Mouse (Mus musculus): Measurements from ENCODE around the gene Zfp362. TPM values are rescaled to one million over a fixed set of nuclear protein-coding genes. Genes with fewer than 3 reads are reported as not detected.

Gene Zfp362
- polyA plus RNA-seq, 1 experiment from 2014 or later, result 45.5 TPM

DNA sequence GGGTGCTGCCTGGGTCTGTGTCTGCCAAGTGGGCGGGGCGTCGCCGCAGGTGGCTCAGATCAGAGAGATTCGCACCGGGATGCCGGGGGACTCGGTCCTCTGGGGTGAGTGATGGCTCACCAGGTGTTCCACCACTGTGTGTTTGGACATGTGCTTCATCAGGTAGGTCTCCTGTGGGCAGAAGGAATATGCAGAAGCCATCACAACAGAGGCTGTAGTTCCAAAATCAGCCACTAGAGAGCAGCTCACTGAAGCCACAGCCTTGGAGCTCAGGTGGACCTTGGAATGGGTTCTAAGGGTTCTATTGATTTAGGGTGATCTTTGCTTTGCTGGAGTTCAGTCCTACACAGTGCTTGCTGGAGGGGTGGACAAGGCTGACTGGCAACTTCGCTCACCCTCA, 31.4 kb downstream of the Zfp362 start:
- Histone ChIP-seq H3K4me1 (no peaks in the 10 kb centered on the region), H3K36me3 (peaks cover 73% of the 10 kb centered on the region)
- no peak for ATAC-seq (replicated peaks)

DNA sequence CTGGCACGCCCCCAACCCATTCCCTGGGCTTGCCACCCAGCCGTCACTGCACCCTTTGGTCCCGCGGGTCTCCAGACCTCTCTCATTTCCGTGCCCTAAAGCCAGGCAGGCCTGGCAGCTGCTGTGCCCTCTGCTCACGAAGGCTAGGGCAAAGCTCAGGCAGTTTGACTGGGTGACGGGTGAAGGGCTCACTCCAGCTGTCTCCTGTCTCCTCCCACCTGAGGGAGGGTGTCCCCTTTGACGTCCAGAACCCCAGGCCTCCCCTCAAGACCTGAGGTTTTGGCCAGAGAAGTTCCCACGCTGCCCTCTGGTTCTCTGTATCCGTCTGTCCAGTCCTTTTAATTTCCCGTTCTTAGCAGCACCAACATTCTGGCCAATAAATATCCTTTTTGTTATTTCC, 32.0 kb downstream of the Zfp362 start:
- Histone ChIP-seq H3K27ac (replicated peaks) (no peak overlapping the region), H3K9ac (replicated peaks) (no peak overlapping the region), H3K9me3 (no peaks in the 10 kb centered on the region), H3K4me2 (replicated peaks) (no peak overlapping the region), H3K27me3 (no peaks in the 10 kb centered on the region), H3K4me3 (no peak overlapping the region), H3K36me3 (peaks cover 67% of the 10 kb centered on the region), H3K4me1 (no peaks in the 10 kb centered on the region)
- WGBS, result 90% methylated on average over 11 of the region's 11 CpGs
- no peak for ATAC-seq (replicated peaks)

More for the DNA sequence above, 31.4 kb downstream of the Zfp362 start:
- WGBS, result 94% methylated on average over 9 of the region's 9 CpGs
- Histone ChIP-seq H3K9me3 (no peaks in the 10 kb centered on the region), H3K9ac (replicated peaks) (no peak overlapping the region), H3K4me2 (replicated peaks) (no peak overlapping the region), H3K27me3 (no peaks in the 10 kb centered on the region), H3K4me3 (no peak overlapping the region), H3K27ac (replicated peaks) (no peak overlapping the region)

DNA sequence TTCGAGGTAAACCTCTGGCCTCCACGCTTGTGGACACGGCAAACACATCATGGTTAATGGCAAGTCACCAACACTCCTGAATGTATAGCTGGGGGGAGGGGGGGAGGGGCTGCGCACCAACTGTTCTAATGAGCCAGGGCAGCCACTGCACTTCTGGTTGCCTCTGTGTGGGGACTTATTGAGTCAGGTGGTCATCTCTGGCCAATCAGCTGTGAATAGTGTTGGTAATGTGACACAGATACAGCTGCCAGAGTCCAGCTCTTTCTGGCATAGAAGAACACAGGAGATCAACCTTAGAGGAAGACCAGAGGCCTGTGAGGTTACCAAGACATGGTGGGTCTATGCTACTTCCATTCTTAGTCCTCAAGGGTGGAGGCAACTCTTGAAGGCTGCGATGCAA, 35.1 kb downstream of the Zfp362 start:
- H3K4me2 ChIP-seq (replicated peaks), result no peak overlapping the region
- peaks cover 36% of the 10 kb centered on the region for H3K36me3 ChIP-seq
- H3K4me1 ChIP-seq, result no peaks in the 10 kb centered on the region
- H3K9ac ChIP-seq (replicated peaks), result no peak overlapping the region
- no peaks in the 10 kb centered on the region for H3K27me3 ChIP-seq
- H3K9me3 ChIP-seq, result no peaks in the 10 kb centered on the region
- 82% methylated on average over 5 of the region's 5 CpGs for WGBS
- H3K27ac ChIP-seq (replicated peaks), result no peak overlapping the region
- ATAC-seq (replicated peaks), result no peak
- H3K4me3 ChIP-seq, result no peak overlapping the region

DNA sequence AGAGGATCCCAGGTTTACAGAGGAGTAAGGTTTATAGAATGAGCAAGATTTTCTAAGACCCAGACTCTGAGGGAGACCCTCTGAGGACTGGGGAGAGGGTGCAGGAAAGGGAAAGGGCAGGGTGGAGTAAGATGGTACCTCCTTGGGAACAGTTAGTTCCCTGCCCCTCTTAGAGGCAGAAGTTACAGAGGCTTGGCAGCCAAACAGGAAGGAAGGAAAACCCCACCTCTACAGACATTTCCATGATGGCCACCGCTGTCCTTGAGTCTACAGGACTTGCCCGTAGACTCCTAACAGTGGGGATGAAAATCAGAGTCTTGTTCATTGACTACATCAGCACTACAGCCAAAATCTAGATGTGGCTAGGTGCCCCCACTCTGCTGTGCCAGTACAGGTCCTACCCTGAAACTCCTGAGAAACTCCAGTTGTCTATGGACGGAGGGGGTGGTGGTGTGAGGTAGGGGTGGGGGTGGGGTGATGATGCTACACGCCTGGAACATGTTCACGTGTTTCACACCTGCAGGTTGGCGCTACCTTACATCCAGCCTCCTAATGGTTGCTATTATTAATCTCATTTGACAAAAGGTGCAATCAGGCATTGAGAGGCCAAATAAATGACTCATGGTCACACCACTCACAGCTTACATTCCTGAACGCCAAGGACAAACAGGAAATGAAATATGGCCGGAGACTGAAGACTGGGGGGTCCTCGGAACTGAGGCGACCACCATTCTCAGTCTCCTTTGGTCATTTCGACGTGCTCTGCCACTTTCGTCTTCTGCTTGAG, 36.1 kb downstream of the Zfp362 start:
- H3K27me3 ChIP-seq, result no peaks in the 10 kb centered on the region
- no peak overlapping the region for H3K4me2 ChIP-seq (replicated peaks)
- H3K4me1 ChIP-seq, result no peaks in the 10 kb centered on the region
- H3K4me3 ChIP-seq, result no peak overlapping the region
- no peak overlapping the region for H3K27ac ChIP-seq (replicated peaks)
- H3K9me3 ChIP-seq, result no peaks in the 10 kb centered on the region
- no peak overlapping the region for H3K9ac ChIP-seq (replicated peaks)
- peaks cover 28% of the 10 kb centered on the region for H3K36me3 ChIP-seq
- 81% methylated on average over 13 of the region's 13 CpGs for WGBS
- ATAC-seq (replicated peaks), result no peak

DNA sequence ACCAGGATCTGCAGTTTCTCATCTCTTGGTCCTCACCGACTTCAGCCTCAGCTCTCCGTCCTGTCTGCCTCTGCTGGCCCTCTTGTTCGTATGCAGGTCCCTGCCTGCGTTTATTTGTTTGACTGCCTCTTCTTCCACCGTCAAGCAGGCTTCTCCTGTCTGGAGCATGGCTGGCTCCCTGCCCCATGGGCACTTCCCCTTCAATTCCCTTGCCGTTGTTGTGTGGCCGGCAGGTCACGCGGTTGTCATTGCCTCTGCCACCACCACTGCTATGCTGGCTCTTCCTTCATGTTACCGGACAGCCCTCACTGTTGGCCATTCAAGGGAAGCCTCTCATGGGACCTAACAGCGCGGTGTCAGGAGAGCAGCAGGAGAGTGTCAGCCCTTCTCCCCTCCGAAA, 37.7 kb downstream of the Zfp362 start:
- H3K36me3 ChIP-seq, result peaks cover 12% of the 10 kb centered on the region
- H3K4me2 ChIP-seq (replicated peaks), result no peak overlapping the region
- no peak overlapping the region for H3K4me3 ChIP-seq
- H3K4me1 ChIP-seq, result no peaks in the 10 kb centered on the region
- WGBS, result 81% methylated on average over 13 of the region's 13 CpGs
- 0 out of 2 replicates have a peak, but pooled peaks cover 6% of the 10 kb centered on the region for H3K9me3 ChIP-seq
- ATAC-seq (replicated peaks), result no peak
- H3K27me3 ChIP-seq, result no peaks in the 10 kb centered on the region
- H3K27ac ChIP-seq (replicated peaks), result no peak overlapping the region
- no peak overlapping the region for H3K9ac ChIP-seq (replicated peaks)

DNA sequence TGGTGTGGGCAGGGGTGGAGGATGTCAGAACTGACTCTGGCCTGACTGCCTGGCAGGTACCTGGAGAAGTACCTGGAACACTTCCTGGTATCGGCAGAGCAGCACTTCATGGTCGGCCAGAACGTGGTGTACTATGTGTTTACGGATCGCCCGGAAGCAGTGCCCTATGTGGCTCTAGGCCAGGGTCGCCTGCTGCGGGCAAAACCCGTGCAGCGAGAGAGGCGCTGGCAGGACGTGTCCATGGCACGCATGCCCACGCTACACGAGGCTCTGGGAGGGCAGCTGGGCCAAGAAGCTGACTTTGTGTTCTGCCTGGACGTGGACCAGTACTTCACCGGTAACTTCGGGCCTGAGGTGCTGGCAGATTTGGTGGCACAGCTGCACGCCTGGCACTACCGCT, 38.9 kb downstream of the Zfp362 start:
- Histone ChIP-seq H3K27ac (replicated peaks) (no peak overlapping the region), H3K4me3 (no peak overlapping the region), H3K27me3 (no peaks in the 10 kb centered on the region), H3K4me1 (no peaks in the 10 kb centered on the region), H3K36me3 (peaks cover under 1% of the 10 kb centered on the region), H3K9me3 (0 out of 2 replicates have a peak, but pooled peaks cover 6% of the 10 kb centered on the region), H3K4me2 (replicated peaks) (no peak overlapping the region), H3K9ac (replicated peaks) (no peak overlapping the region)
- 95% methylated on average over 20 of the region's 20 CpGs for WGBS
- ATAC-seq (replicated peaks), result no peak

DNA sequence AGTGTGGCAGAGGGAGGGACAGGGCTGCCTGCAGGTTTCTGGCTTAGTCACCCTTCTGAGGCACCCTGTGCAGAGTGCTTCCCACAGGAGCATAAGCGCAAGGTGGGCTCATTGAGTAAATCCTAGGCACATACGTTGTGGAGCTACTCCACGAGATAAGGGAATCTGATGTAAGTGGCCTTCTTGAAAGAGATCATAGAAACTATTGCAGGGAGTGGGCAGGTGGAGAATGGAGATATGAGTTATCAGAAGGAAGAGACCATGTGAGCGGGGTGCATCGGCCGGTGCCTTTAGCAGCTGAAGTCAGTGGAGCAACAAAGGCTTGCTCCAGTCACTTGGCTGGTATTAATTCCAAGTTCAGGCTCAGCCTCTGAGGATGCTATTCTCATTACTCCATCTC, 45.8 kb downstream of the Zfp362 start:
- Histone ChIP-seq H3K27ac (replicated peaks) (no peak overlapping the region), H3K27me3 (no peaks in the 10 kb centered on the region), H3K36me3 (peaks cover 5% of the 10 kb centered on the region; the same call in 1 of the 2 replicates), H3K4me1 (no peaks in the 10 kb centered on the region), H3K4me2 (replicated peaks) (no peak overlapping the region), H3K9ac (replicated peaks) (no peak overlapping the region), H3K4me3 (no peak overlapping the region), H3K9me3 (0 out of 2 replicates have a peak, but pooled peaks cover 6% of the 10 kb centered on the region)
- 96% methylated on average over 6 of the region's 6 CpGs for WGBS
- no peak for ATAC-seq (replicated peaks)

DNA sequence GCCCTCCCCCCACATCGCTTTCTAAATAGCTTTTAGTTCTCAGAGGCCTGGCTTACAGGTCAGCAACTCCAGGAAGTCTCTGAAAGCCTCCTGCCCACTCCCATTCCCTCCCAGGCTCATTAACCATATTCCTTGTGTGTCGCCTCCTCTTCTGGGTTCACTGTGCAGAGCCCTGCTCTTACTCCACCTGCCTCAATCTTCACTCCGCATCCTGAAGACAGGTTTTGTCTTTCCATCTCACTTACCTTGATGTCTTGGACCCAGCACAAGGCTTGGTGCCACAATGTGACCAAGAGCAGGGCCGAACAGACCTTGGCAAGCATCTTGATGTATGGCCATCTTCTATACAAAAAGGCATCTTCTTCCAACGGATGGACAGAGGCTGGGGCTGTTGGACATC, 46.6 kb downstream of the Zfp362 start:
- Histone ChIP-seq H3K4me1 (no peaks in the 10 kb centered on the region), H3K9ac (replicated peaks) (no peak overlapping the region), H3K27ac (replicated peaks) (no peak overlapping the region), H3K4me3 (no peak overlapping the region), H3K27me3 (no peaks in the 10 kb centered on the region), H3K9me3 (0 out of 2 replicates have a peak, but pooled peaks cover 6% of the 10 kb centered on the region), H3K4me2 (replicated peaks) (no peak overlapping the region), H3K36me3 (peaks cover 11% of the 10 kb centered on the region)
- ATAC-seq (replicated peaks), result no peak
- WGBS, result 87% methylated on average over 5 of the region's 5 CpGs

DNA sequence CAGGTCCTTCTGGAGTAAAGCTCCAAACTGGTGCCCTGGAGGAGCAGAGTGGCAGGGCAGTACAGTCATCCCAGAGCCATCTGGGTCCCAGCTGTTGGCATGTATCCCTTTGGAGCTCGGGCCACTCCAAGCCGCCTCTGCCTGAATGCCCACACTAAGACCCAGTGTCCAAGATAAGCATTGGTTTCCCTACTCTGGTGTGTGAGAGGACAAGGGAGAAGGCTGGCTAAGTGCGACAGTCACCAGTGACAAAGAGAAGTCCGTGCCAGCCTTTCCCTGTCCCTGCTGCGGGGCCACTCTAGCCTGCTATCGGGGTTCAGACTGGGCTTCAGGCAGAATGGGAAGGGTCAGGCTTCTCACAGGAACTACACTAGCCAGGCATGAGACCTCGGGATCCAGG, 49.9 kb downstream of the Zfp362 start:
- H3K4me1 ChIP-seq, result no peaks in the 10 kb centered on the region
- H3K27ac ChIP-seq (replicated peaks), result peak overlapping the region; percentile 66
- H3K4me2 ChIP-seq (replicated peaks), result no peak overlapping the region
- peak; percentile 27; the same call in 1 of the 2 replicates for ATAC-seq (replicated peaks)
- no peak overlapping the region for H3K9ac ChIP-seq (replicated peaks)
- 74% methylated on average over 7 of the region's 7 CpGs for WGBS
- no peaks in the 10 kb centered on the region for H3K9me3 ChIP-seq
- H3K36me3 ChIP-seq, result peaks cover 44% of the 10 kb centered on the region
- no peak overlapping the region for H3K4me3 ChIP-seq
- no peaks in the 10 kb centered on the region for H3K27me3 ChIP-seq

DNA sequence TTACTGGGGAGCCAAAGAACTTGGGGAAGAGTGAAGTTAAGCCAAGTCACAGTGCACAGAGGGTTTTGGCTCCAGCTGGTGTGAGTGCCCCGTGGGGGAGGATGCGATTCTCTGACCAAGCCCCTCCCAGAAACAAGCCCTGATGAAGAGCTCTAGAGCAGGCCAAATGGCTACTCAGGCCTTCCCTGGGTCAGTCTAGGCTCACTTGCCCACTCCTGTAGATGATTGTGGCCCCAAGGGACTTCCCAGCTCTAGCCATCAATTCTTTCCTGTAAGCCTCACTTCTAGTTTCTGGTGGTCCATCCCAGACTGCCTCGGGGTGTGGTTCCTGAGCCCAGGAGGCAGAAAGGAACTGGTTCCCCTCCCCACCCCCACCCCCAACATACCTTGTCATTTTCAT, 50.8 kb downstream of the Zfp362 start, which contains the start of gene A3galt2:
TSS of gene A3galt2 (plus strand) at position 301 of the 400 bp plus-strand sequence.
- Histone ChIP-seq H3K36me3 (peaks cover 52% of the 10 kb centered on the region), H3K4me2 (replicated peaks) (no peak within 1 kb of the TSS), H3K4me3 (no peak within 1 kb of the TSS), H3K9ac (replicated peaks) (no peak within 1 kb of the TSS), H3K27ac (replicated peaks) (peak within 1 kb of the TSS; percentile 66), H3K27me3 (no peaks in the 10 kb centered on the region), H3K4me1 (no peaks in the 10 kb centered on the region), H3K9me3 (no peaks in the 10 kb centered on the region)
- no peak for ATAC-seq (replicated peaks)
- 72% methylated on average over 3 of the region's 3 CpGs for WGBS

DNA sequence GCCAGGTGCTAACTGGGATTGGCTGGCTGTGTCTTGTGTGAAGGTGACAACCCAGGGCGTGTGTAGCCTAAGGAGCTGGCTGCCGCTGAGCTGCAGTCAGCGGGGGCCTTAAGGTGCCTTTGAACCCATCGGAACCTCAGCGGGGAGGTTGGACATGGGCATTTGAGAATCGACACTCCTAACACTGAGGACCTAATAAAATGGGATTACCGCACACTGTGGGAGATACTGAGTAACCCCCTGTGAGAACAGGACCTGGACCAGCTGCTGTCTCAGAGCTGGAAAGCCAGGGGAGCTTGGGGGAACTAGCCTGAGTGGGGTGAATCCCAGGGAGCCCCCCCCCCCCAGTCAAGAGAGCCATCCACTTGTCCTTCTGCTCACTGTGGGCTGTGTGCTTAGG, 52.3 kb downstream of the Zfp362 start:
- no peak for ATAC-seq (replicated peaks)
- Histone ChIP-seq H3K4me1 (no peaks in the 10 kb centered on the region), H3K4me3 (no peak overlapping the region), H3K36me3 (peaks cover 66% of the 10 kb centered on the region), H3K27ac (replicated peaks) (0 out of 2 replicates have a peak overlapping the region, but pooled peaks have one; percentile 3), H3K27me3 (no peaks in the 10 kb centered on the region), H3K4me2 (replicated peaks) (no peak overlapping the region), H3K9me3 (no peaks in the 10 kb centered on the region), H3K9ac (replicated peaks) (no peak overlapping the region)
- 90% methylated on average over 7 of the region's 7 CpGs for WGBS

DNA sequence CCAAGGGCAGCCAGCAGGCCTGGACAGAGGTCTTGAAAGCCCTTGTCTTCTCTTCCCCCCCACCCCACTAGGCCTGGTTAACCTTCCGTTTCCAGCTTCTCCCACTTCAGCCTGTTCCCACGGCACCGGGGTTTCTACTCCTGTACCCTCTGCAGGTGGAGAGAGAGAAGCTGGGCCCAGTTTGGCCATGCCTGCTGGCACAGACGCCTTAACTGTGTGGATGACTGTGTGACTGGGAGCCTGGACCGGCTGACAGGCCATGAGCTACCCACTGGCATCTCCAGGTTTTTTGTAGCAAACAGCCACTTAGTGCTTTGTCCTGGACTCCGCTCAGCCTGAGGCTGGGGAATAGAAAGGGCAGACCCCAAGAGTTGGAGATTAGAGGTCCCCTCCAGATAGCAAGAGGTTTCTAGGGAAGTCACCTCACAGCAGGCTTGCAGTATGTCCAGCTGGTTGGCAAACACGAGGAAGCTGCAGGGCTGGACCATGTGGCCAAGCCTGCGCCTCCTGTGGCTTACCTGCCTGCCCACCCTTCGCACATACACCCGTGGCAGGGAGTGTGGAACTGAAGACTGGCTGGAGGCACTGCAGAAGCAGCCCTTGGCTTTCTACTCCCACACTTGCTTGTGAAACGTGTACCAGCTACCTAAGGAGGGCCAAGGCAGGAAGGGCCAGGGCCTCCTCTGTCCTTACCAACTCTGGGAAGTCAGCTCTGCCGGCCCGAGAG, 53.7 kb downstream of the Zfp362 start:
- WGBS, result 87% methylated on average over 13 of the region's 13 CpGs
- no peak for ATAC-seq (replicated peaks)
- Histone ChIP-seq H3K9ac (replicated peaks) (no peak overlapping the region), H3K4me2 (replicated peaks) (no peak overlapping the region), H3K4me3 (no peak overlapping the region), H3K27me3 (no peaks in the 10 kb centered on the region), H3K9me3 (no peaks in the 10 kb centered on the region), H3K27ac (replicated peaks) (no peak overlapping the region), H3K4me1 (peaks cover 6% of the 10 kb centered on the region), H3K36me3 (peaks cover 80% of the 10 kb centered on the region)

Data from forebrain, embryonic 15.5 days (tissue).